Mouse (Mus musculus) heart, adult 9 months (tissue): ENCODE measurements at regions not wholly inside any gene's neighbourhood (a gene's known extent, or its start where the extent isn't known, plus 50 kb on each side); places are given as distances from the start of the nearest gene placed in this dataset.

Source experiments
- DNase-seq, 2 experiments: peaks; one replicate each; pipeline ENCODE4 v3.0.0; 2022; ENCODE audit warnings: low spot score in 2 of 2

DNA sequence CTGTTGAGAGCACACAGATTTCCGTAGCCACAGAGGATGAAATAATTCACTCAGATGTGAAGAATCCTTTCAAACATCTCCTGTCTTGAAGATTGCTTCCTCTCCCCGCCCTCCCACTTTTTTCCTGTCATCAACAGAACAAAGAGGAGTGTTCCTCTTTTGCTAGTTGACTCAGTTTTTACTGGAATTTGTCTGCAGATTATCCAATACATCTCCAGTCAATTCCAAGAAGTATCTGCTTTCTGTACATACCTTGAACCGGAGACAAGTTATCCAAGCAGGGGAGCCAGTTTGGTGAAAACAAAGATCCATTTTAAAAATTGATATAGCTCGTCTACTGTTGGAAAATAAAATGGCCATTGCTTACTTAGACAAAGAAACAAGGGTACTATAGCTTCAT lies 328.5 kb downstream of the Ttll7 start:
- no peak for DNase-seq

GRCm38 (mm10) chr3:147181501-147182365 lies 329.6 kb downstream of the Ttll7 start:
- DNase-seq: no peak

GRCm38 (mm10) chr3:147182366-147182875 lies 330.3 kb downstream of the Ttll7 start:
- no peak for DNase-seq

DNA sequence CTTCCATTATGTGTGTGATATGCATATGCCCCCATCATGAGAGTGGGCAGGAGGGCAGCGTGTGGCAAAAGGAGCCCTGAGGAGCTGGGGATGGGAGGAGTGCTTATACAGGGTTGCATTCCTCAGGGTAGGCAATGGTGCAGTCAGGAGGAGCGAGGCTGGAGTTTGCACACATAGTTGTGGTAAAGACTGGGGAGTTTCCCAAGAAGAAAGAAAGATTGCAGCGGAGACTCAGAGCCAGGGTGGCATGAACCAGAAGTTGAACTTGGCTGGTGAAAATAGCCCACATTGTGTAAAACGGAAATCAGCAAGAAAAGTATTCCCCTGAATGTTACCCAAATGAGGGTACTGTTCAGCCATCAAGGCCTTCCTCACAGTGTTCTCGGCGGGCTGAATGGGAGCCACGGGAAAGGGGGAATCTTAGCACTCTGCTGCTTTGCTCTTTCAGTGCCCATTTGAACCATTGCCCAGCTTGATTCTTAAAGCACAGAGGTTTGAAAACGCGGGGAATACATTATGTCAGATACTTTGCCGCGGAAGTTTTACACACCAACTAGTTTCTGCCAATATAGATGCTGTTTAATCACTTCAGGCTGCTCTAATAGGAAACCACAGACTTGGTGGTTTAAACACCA lies 331.6 kb downstream of the Ttll7 start:
- no peak for DNase-seq

GRCm38 (mm10) chr3:147189737-147190136 lies 337.6 kb downstream of the Ttll7 start:
- no peak for DNase-seq

- DNase-seq: no peak
Measured at GRCm38 (mm10) chr3:147196626-147197025, 344.5 kb downstream of the Ttll7 start.

GRCm38 (mm10) chr3:147197215-147197614 lies 345.0 kb downstream of the Ttll7 start:
- no peak for DNase-seq

DNA sequence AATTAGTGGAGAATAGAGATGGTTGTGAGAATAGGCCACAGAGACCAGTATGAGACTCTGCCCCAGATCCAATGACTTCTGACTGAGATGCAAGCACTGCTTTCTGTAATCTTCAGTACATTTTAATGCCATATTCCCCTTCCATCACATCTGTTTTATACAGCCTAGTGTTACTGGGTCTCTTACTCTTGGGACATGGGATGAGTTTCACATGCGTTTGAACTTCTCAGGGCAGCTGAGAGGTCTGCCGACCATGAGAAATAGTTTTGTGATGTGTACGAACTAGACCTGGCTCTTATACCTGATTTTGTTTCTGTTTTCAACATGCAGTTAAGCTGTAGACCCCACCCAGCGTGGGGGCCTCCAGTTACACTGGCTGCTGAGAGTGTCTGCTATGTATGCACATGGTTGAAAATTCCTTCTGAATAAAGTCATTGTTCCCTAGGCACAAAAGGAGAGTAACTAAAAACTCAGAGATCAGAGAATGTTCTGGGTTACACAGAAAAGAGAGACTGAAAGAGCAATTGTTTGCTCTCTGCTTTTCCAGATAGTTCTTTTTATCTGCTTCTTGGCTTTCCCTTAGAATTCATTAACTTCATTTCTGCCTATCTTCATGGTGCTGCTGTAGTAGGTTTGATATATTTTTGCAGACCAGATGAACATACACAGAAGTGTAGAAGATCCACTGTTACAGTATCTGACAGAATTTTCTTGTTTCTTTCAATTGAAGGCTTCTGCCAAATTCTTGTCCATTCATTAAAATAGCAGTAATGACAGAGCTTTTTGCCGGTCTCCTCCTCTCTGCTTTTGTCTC lies 359.2 kb downstream of the Ttll7 start:
- DNase-seq: no peak

- DNase-seq: no peak
Measured at GRCm38 (mm10) chr3:147228663-147229062, 376.5 kb downstream of the Ttll7 start.

GRCm38 (mm10) chr3:147230594-147230993 lies 378.4 kb downstream of the Ttll7 start:
- no peak for DNase-seq

DNA sequence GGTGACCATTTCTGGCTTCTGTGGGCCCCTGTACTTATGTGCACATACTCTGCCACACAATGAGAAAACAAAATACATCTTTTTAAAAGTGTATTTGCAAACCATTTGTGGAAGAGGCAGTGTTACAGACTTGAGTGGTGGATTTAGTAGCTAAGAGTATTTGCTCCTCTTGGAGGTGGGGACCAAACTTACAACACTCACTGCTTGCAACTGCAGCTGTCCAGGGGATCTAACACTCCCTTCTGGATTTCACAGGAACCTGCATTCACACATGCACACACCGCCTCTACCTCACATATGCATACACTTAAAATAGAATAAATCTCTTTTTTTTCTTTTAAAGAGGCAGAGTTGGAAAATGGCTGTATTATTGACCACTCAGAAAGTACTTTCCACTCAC lies 386.2 kb downstream of the Ttll7 start:
- no peak for DNase-seq

- DNase-seq: no peak
Measured at GRCm38 (mm10) chr3:147240651-147241050, 388.5 kb downstream of the Ttll7 start.

DNA sequence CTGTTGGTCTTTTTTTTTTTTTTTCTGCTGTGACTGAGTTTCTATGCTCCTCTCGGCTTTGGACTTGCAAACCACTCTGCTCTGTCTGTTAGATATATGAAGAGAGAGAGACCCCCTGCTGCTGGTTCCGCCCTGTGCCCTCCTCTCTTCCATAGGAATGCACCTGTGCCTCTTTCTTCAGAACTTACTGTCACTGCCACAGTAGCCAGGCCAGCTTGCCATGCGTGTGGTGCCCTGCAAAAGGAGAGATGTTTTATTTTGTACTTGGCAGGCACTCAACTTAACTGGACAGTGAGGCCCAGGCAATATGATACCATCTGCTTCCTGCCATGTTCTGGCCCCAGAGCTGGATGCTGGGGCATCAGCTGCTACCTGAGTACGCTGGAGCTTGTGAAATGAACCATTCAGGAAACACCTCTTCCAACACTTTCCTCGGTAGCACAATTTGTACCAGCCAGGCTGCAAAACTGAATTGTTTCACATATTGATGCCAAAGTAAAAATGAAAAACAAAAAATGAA lies 392.8 kb downstream of the Ttll7 start:
- DNase-seq: no peak

DNA sequence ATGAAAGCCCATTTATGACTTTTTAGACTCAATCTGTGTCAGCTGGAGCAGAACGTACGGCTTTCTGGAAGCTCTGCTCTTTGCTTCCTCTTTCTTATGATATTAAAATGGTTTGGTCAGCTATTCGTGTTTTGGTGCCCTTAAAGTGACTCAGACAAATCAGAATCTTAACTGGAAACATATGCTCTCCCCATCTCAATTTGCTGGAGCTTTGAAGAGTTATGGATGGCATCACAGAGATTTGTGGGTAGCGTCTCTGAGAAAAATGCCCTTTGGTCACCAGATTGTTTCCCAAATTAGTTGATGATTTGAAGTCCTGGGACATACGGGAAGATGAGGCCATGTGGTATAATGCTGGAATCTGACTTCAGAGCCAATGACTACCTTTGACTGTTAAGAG lies 394.0 kb downstream of the Ttll7 start:
- DNase-seq: no peak

GRCm38 (mm10) chr3:147249466-147249865 lies 397.3 kb downstream of the Ttll7 start:
- no peak for DNase-seq

DNA sequence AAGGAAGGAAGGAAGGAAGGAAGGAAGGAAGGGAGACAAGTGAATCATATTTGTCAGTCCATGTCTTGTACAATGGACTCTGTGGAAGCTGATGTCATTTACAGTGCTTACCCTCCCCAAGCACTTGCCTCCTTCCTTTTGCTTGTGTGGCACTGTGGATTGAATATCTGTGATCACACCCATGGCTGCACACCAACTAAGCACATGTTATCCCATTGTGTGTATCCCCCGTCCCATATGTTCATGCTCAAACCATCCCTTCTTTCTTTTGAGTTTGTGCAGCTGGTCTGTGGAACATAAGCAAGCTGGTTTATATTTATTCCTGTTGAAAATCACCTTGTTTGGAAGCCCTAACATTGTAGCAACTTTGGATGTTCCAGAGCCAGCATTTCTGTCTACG lies 397.7 kb downstream of the Ttll7 start:
- DNase-seq: no peak

- no peak for DNase-seq
Measured at GRCm38 (mm10) chr3:147252226-147252788, 400.1 kb downstream of the Ttll7 start.

- no peak for DNase-seq
Measured at GRCm38 (mm10) chr3:147252812-147253211, 400.6 kb downstream of the Ttll7 start.

- DNase-seq: no peak
Measured at GRCm38 (mm10) chr3:147254454-147254853, 402.3 kb downstream of the Ttll7 start.

- DNase-seq: no peak
Measured at GRCm38 (mm10) chr3:147260958-147261595, 408.9 kb downstream of the Ttll7 start.

- peak; percentile 38 to 41 for DNase-seq
Measured at GRCm38 (mm10) chr3:147266556-147266955, 414.4 kb downstream of the Ttll7 start.
